Mouse (Mus musculus) cerebellum, adult (tissue): ENCODE measurements at regions not wholly inside any gene's neighbourhood (a gene's known extent, or its start where the extent isn't known, plus 50 kb on each side); places are given as distances from the start of the nearest gene placed in this dataset.

Experiments
- ATAC-seq: cut with Nextera tagmentation; 2 replicates; pipeline ENCODE4 v1.9.2; 2017; ENCODE audit warnings: mild to moderate bottlenecking, moderate library complexity, mixed read lengths; ENCODE audit not compliant: insufficient number of reproducible peaks, low FRiP score, low TSS enrichment

GRCm38 (mm10) chr13:102544359-102545165 is 148.8 kb upstream of the Cd180 start:
- no peak for ATAC-seq

- no peak for ATAC-seq
Measured at GRCm38 (mm10) chr13:102545845-102546615, 147.3 kb upstream of the Cd180 start.

GRCm38 (mm10) chr13:102548252-102548651 is 145.1 kb upstream of the Cd180 start:
- no peak for ATAC-seq

- no peak for ATAC-seq
Measured at GRCm38 (mm10) chr13:102566846-102567572, 126.3 kb upstream of the Cd180 start.

GRCm38 (mm10) chr13:102569580-102569979 is 123.8 kb upstream of the Cd180 start:
- no peak for ATAC-seq

- ATAC-seq: no peak
Measured at GRCm38 (mm10) chr13:102570286-102570685, 123.1 kb upstream of the Cd180 start.

GRCm38 (mm10) chr13:102573286-102573921 is 120.0 kb upstream of the Cd180 start:
- peak; percentile 73 for ATAC-seq

- no peak for ATAC-seq
Measured at GRCm38 (mm10) chr13:102576871-102577662, 116.3 kb upstream of the Cd180 start.

GRCm38 (mm10) chr13:102578811-102579210 is 114.5 kb upstream of the Cd180 start:
- ATAC-seq: no peak

- ATAC-seq: no peak
Measured at GRCm38 (mm10) chr13:102579638-102580037, 113.7 kb upstream of the Cd180 start.

GRCm38 (mm10) chr13:102583984-102584645 is 109.2 kb upstream of the Cd180 start:
- ATAC-seq: no peak

- no peak for ATAC-seq
Measured at GRCm38 (mm10) chr13:102586215-102586614, 107.1 kb upstream of the Cd180 start.

GRCm38 (mm10) chr13:102589680-102590435 is 103.5 kb upstream of the Cd180 start:
- ATAC-seq: no peak

GRCm38 (mm10) chr13:102591803-102592537 is 101.4 kb upstream of the Cd180 start:
- no peak for ATAC-seq

GRCm38 (mm10) chr13:102593405-102594200 is 99.8 kb upstream of the Cd180 start:
- ATAC-seq: no peak

GRCm38 (mm10) chr13:102594201-102594600 is 99.2 kb upstream of the Cd180 start:
- ATAC-seq: no peak

- ATAC-seq: peak; percentile 39
Measured at GRCm38 (mm10) chr13:102595602-102596001, 97.8 kb upstream of the Cd180 start.
